Mouse (Mus musculus): ENCODE measurements around the gene Tmem63b.
A peak's percentile ranks its signal among the peaks of the same experiment; 100 is the strongest.

Gene Tmem63b

DNA sequence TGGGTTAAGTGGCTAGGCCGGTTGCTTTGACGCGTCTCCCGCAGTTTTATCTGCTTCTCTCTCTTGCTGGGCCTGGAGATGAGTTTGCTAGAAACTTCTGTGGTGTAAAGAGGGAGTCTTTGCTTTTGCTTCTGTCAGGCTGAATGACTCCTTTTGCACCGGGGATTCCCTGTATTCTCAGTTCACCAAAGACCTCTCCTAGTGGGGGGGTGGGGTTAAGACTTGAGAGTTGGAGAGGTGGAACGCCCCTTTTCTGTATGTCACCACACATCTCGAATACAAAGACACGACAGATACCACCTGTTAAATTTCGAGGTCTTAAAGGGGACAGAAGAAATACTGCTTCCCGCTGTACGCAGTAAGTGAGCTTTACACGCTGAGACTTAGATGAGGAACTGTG is at the start of gene Tmem63b:
Gene Tmem63b, minus strand, starts transcription at position 190 of the 400 bp plus-strand sequence.
- DNase-seq (ENCODE audit: low spot score) = no peak

DNA sequence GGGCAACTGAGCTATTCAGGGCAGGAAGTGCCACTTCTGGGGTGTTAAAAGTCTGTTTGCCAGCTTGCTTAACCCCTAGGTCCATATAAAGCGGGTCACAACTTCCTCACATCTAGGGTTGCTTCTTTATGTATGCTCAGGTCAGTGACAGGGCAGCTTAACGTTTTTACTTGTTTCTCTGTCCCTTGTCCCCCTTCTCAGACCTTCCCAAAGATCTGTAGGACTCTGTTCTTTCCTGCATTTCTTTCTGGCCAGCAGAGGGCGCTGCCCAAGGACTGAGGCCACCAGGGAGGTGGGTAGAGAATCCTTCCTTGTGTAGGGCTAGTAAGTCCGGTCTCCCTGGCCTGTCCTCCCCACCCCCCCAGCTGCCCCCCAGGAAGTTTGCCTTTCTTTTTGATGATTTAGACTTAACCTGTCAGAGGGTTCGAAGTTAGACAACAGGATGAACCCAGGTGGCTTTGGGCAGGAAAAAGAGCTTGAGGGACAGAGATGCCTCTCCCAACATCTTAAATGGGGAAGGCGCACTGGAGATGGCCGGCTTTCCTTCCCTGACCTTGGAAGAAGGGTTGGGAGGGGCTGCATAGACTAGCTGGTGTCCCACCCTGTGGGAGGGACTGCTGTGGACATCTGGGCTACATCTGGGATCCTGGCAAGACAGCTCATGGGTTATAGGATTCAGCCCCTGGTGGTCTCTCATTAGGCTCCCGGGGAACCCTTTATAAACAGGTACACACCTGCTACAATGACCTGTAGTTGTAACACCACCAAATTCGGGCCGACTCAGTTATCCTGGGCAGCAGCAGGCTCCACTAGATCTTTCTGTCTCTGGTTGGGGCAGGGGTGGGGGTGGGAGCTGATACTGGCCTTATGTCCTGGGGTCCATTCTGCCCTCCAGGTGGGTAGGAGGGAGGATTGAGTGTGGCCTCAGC is 48.9 kb upstream of the Tmem63b start:
- peak; percentile 82 for DNase-seq (ENCODE audit: low spot score)

DNA sequence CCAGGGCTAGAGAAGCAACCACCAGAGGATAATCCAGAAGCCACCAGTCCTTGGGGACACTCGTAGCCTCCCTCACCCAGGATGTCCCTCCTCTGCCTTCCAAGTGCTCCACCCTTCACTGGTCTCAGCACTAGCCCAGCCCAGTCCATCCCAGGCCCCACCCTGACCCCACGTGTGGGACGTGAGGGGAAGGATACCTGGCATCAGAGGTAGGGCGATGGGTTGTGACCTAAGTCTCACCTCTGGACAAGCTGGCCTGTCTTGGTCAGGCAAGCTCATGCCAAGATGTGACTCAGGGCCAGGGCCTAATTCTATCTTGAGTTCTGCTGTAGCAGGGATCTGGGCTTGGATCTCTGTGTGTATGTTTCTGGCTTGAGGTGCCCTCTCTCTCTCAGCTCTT is 48.2 kb upstream of the Tmem63b start:
- no peak for DNase-seq (ENCODE audit: low spot score)

DNA sequence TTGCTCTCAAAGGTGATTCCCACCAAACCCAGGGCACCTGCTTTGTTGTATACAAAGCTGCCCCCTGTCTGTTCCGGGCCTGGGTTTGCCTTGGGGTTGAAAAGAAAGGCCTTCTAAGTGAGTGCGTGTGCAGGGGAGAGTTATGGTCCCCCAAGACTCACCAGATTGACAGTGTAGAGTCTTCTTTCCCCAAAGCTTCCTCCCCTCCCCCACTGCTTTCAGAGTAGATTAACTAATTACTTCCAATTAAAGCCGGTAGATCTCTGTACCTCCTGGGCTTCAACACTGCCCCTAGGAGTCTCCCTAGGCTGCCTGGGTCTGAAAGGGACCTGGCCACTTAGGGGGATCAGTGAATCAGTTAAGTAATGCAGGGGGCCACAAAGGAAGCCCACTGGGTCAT is 47.6 kb upstream of the Tmem63b start:
- no peak for DNase-seq (ENCODE audit: low spot score)

DNA sequence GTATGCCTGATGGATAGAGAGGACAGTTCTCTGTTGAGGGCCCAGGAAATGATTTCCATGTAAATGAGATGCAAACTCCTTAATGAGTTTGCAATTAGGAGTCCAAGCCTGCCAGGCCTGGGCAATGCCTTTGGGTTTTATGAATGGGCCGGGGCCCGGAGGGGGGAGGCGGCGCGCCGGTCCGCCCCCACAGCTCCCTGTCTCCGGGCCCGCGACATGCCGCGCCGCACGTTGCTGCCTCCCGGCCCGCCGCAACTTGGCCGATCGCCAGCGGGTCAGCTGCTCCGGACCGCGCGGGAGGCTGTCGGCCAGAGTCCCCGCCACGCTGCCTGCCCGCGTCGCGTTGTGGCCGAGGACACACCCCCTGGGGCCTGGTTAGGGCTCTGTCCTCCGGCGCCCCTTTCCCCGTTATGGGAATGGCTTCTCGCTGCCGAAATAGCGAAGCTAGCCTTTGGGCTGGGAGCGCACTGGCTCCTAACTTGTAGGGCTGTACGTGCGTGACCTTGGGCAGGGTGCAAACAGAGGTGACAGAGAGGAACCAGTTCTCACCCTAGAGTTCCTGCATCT is 47.1 kb upstream of the Tmem63b start, which contains the start of gene 1600014C23Rik:
Gene 1600014C23Rik, minus strand, starts transcription at position 110 of the 567 bp plus-strand sequence.
- DNase-seq (ENCODE audit: low spot score) = peak; percentile 65

DNA sequence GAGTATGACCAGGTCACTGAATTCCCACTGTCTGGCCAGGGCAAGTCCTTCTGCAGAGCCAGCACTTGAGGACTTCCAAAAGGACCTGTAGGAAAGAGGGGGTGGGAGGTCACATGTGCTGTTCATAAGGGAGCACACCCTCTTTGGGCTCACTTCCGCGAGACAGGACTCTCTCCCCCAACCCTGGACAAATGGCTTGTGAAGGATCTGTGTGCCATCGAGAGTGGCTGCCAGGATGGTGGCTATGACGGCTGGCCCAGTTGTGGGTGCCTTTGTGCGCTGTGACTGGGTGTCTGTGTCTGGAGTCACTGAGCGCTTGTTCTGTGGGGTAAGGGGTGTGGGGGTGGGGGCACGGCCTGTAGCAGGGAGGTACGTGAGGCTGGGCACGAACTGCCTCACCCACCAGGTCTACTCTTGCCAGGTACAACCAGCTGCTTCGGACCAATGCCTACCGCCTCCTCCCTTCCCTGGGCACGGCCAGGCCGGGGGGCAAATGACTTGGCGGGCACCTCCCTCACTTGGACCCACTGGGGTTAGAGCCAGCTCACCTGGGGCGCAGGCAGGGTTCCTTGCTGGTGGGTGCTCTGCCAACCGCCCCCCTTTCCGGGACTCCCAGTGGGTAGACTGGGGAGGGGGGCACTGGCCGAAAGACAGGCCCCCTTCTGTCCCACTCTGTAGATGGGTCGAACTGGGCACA is 46.5 kb upstream of the Tmem63b start:
- no peak for DNase-seq (ENCODE audit: low spot score)

DNA sequence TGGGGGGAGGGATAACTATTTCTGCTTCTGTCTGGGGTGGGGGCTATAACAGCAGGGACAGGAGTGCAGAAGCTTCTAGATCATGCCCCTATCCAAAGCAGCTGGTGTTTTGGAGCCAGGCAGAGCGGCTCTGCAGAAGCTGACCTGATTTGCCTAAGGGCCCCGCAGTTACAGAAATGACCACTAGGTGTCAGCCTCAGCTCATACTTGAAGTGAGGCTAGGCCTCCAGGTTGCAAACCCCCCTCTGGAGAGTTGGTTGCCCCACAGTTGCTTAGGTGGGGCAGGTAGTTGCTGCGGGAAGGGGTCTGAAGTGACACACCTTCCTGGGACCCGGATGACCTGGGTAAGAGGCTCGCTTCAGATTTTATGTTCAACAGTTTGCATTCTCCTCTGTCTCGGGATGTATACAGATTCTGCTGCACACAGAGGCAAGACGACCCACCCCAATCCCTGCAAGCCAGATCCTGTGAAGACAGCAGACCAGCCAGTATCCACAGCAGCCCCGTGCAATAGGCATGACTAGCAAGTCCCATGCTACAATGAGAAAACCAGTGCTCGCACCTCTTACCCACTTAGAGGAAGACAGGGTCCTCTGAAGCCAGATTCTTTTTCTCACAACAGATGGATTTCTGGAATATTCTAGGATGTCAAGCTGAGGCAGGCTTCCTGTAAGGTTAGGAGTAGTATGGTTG is 44.6 kb upstream of the Tmem63b start:
- peak; percentile 78 for DNase-seq (ENCODE audit: low spot score)

DNA sequence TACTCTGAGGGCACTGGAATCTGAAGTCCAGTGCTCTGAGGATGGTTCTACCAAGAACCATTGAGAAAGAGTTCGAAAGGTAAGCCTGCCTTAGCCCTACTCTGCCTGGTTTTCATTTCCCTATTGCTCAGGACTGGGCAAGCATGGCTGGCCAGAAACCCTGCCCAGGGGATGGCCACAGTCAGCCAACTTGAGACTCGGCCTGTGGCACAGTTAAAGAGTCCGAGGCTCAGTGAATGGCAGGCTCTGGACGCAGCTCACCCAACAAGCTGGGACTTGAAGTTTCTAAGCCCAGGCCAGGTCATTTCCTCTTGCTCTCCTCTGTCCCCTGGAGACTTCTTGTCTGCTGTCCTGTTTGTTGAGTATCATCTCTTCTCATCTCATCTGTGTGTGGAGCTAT is 44.0 kb upstream of the Tmem63b start:
- no peak for DNase-seq (ENCODE audit: low spot score)

DNA sequence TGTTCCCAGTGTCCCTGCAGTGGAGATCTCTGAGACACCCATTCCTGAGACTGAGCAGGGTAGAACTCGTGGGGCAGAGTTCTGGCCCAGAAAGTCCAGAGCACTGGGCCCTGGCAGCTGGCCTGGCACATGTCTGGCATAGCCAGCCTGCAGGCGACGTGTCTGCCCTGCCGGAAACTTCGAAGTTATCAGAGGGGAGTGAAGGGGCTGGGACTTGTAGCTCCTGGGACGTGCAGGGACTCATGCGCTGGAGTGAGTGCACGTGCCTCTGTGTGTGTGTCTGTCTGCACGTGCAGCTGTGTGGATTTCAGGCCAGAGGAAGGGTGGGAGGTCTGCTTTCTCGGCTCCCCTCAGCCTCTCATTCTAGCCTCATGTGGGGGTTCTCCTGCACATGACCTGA is 42.7 kb upstream of the Tmem63b start:
- DNase-seq (ENCODE audit: low spot score) = no peak

DNA sequence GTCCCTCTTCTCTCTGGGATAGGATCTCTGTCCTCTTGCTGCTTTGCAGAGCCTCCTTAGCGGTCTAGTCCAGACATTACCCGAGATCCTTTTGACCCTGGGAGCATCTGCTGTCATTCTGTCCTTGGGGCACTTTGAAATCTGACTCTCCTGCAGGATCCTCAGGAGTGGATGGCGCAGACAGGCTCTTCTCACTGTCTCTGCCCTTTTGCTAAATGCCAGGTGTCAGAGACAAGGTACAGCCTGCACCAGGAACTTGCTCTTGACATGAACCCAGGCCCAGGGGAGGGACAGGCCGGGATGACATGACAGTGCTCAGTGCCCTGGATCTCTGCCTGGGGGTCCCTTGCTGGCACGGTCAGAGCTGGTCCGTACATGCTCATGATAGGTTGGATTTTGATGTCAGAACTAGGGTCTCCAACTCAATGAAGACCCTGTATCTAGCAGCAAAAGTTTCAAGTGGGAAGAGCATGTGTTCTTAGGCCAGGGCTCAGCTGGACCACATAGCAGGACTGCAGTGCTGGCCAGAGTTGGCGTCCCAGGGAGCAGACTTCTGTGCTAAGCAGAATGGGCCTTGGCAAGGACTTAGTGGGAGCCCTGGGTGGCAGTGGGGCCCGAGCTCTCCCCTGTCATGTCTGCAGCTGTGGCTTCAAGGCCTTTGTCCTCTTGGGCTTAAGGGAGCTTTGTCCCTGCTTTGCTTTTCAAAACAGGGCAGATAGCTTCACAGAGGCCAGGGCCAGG is 41.4 kb upstream of the Tmem63b start:
- DNase-seq (ENCODE audit: low spot score) = no peak

DNA sequence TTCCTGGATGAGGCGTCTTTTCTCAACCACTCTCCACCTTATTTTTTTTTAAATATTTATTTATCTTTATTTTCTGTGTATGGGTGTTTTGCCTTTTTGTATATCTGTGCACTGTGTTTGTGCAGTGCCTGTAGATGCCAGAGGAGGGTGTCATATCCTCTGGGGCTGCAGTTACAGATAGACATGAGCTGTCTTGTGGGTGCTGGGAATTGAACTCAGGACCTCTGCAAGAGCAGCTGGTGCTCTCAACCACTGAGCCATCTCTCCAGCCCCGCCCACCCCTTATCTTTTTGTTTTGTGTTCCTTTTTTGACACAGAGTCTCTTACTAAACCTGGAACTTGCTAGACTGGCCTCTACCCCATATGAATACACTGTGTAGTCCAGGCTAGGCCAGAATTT is 40.8 kb upstream of the Tmem63b start:
- no peak for DNase-seq (ENCODE audit: low spot score)

DNA sequence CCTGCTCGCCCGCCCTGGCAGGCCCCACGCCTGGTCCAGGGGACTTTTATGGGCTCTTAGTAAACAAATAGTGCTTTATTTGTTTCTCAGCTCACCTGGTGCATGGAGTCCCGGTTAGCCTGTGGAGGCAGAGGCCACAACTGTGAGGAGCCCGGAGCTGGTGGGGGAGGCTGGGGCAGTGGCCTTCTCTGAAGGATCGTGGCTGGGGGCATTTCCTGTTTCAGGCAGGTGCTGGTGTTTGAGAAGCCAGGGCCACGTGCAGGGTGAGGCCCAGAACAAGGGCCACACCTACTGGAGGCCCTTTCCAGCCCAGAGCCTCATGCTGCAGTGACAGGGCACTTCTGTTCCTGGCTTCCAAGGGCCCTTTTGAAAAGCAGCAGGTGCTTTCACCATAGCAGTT is 39.5 kb upstream of the Tmem63b start:
- no peak for DNase-seq (ENCODE audit: low spot score)

DNA sequence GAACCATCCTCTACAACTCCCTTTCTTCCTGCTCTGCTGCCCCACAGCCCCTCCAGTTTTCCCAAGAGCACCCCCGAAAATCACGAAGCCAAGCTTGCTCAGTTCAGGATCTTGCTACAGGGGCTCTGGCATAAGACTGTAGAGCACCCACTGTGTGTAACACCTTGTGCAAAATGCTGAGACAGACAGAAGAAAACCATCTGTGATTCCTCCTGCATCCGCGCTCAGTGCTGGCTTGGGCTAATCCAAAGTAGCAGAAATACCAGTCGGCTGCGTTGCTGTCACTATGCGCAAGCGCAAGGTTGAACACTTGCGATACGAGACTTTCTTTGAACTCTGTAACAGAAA is 37.8 kb upstream of the Tmem63b start:
- no peak for DNase-seq (ENCODE audit: low spot score)

DNA sequence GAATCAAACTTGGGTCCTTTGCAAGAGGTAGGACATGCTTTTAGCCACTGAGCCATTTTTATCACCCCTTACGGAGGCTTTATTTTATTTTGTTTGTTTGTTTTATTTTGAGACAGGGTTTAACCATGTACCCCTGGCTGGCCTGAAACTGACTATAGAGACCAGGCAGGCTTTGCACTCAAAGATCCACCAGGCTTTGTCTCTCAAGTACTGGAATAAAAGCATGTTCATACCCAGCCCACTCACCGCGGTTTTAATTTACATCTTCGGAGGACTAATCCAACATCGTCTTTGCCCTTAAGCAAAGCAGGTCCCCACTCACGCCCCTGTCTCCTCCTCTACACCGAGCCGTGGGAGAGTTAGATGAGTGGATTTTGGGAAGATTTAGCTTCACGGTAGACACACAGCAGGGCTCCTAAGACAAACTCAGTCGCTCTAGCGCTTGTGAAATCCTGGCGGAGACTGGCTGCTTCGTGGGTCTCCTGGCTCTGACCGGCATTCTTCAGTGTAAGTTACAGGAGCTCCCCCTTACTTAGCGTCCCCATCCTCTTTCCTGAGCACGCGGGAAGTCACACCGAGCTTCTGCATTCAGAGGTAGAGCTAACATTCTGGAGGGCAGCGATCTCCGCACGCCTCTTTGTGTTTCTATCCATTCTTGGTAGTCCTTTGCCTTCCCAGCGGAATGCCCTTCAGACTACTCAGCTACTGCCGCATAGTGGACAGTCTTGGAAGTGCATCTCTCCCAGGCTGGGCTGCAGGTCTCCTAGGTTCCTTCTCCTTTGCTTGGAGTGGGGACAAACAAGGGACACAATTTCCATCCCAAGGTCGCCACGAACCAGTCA is 37.2 kb upstream of the Tmem63b start:
- DNase-seq (ENCODE audit: low spot score) = peak; percentile 77

DNA sequence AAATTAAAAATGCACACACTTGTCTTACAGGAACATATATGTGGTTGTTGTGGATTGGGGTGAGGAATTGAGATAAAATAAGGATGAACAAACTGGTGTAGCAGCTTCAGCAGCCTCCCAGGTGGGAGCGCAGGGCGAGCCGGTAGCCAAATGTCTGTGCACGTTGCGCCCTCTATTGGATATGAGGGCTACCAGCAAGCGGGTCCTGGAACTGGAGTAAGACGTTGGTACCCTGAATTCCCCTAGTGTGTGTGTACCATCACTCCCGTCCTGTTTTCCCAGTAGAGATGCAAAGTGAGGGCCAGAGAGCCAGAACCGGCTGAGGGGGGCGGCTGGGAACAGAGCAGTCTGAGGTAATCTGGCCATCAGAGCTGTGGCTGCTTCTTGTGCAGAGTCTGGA is 31.6 kb upstream of the Tmem63b start:
- DNase-seq (ENCODE audit: low spot score) = peak; percentile 67

DNA sequence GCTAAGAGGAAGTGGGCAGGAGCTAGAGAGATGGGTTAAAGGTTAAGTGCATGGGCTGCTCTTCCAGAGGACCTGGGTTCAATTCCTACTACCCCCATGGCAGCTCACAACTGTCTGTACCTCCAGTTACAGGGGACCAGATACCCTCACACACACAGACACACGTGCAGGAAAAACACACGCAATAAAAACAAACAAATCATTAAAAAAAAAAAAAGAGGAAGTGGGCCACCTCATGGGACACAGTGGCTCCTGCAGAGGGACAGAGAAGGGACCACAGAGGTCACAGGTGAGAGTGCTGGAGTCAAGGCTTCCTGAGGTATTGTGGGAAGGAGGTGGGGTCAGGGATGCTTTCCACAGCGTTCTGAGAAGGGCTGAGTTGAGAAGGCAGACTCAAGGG is 24.8 kb upstream of the Tmem63b start:
- no peak for DNase-seq (ENCODE audit: low spot score)

DNA sequence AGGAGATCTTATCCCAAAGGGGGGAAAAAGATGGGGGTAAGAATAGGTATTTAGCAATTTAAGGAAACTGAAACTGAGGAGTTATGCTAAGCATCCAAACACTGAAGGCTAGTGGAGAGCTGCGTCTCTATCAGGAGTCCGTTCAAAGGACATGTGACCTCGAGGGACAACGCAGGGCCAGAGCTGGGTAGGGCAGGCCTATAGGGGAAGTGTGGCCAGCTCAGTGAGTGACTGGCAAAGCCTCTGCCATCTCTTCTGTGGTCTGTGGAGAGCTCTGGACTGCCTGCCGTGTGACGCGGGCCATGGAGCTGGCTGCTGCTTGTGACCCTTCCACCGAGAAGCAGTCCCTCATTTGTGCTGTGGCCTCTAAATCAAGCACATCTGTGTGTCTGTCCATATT is 23.7 kb upstream of the Tmem63b start:
- DNase-seq (ENCODE audit: low spot score) = no peak

DNA sequence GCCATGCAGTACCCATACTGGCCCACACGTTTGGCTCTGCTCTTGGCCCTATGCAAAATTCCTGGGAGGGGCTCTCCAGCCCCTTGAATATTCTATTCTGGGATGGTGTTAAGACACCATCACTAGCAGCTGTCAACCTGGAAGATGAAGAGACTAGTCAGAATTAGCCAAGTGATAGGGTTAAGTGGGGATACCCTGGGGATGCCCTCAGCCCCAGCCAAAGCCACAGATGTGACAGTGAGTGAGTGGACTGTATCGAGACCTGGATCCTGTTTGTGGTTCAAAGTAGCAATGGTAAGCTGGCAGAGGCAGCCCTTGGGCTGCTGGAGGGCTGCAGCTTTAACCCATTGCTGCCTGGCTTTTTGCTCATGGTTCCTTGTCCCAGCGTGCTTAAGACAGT is 23.1 kb upstream of the Tmem63b start:
- DNase-seq (ENCODE audit: low spot score) = no peak

DNA sequence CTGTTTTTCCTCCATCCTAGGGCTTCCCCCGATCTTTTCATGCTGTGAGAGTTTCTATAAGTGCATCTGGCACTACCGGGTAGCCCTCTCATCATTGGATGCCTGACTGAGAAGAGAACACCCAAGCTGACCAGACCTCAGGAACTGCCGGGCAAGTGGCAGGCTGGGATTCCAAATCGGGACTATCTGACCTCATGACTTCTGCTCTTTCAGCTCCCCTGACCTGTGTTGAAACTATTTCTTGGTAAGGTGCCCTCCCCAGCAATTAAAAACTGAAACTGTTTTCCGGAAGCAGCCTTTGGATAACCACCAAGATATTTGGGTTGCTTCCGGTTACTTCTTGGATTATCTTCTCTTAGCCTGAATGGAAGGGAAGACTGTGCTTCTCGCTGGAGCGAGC is 21.5 kb upstream of the Tmem63b start:
- DNase-seq (ENCODE audit: low spot score) = no peak

DNA sequence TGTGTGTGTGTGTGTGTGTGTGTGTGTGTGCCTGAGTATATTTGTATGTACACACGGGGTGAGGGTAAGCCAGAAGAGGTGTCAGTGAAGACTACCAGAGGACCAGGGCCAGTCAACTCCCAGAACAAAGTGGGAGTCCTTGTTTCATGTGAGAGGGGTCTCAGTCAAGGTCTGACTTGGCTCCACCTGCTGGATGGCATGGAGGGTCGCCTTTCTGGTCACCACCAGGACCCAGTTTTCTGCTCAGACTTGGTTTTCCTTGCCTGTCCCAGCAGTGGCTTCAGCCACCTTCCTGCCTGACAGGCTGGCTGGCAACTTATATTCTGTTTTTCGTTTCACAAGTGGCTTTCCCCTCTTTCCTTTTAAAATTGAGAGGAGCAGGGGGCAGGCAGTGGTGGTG is 20.7 kb upstream of the Tmem63b start:
- DNase-seq (ENCODE audit: low spot score) = no peak

DNA sequence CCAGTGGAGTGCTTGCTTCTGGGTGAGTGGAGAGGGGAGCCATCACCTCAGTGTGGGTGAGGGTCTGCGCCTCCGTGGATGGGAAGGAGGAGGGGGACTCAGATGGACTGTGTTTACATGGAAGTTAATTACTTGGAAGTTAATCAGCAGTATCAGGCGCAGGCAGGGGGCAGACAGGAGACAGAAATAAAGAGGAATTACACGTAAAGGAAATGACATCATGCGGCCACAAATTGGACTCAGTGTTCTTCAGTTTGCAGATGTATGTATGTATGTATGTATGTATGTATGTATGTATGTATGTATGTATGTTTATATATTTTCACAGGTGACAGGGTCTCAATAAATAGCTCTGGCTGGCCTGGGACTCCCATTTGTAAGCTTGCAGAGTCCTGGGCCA is 20.1 kb upstream of the Tmem63b start:
- no peak for DNase-seq (ENCODE audit: low spot score)

Data from ovary, postnatal 36 days (tissue).